Mouse (Mus musculus): ENCODE results near the gene Napsa.

DNA sequence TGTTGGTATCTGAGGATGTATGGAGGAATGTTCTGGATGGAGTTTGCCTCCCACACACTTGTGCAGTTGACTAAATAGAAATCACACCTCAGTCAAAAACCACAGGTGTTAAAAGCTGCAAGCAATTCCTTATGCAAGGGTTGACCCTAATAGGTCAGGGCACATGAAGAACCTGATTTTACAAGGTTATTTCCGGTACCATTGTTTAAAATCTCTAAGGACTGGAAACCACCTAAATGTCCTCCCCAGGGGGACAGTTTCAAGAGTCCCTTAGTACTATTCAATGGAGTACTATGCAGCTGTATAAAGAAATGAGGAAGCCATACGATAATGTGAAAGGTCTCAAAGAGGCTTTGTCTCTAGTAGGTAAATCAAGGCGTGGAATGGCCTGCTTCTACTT is 25.9 kb upstream of the Napsa start:
- TF ChIP-seq CTCF (IDR thresholded peaks at IDR 0.05; ENCODE audit: extremely low read depth, insufficient read depth, insufficient read length, insufficient replicate concordance) (no peak), POLR2A (IDR thresholded peaks at IDR 0.05; ENCODE audit: low read depth, low read length) (no peak)
